Mouse (Mus musculus) thymus, adult 2 months (tissue): ENCODE measurements around the gene Stam2.

Experiments used
- CTCF ChIP-seq: fragments of 200-500 bp; IDR thresholded peaks from 2 replicates; pipeline ENCODE4 v1.5.1; 2012; ENCODE audit warnings: mild to moderate bottlenecking, control low read depth, low read length, moderate library complexity, borderline replicate concordance; ENCODE audit not compliant: control insufficient read depth, poor library complexity, insufficient read depth; ENCODE audit errors: extremely low read depth
- POLR2A ChIP-seq: fragments of 200-500 bp; IDR thresholded peaks from 2 replicates; pipeline ENCODE4 v1.6.1; 2012; ENCODE audit warnings: mild to moderate bottlenecking, low read length, control low read depth, moderate library complexity; ENCODE audit not compliant: control insufficient read depth, poor library complexity, insufficient read depth; ENCODE audit errors: extremely low read depth

DNA sequence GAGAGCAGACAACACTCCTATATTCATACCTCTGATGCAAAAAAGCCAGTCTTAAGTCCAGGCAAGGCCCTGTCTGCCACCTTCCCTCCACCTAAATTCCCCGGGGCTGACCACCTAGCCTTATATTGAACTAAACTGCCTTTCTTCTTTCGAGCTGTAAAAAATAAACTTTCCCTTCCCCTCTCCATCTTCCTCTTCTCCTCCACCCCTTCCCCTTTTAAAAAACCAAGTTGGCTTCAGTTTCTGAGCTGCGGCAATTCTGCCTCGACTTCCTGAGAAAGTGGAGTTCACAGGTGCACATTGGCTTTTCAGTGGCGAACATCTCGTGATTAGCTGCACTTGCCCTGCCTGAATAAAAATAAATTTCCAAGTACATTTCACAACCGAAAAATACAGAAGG is 20.4 kb upstream of the Stam2 start:
- TF ChIP-seq POLR2A (no peak), CTCF (no peak)
